Mouse (Mus musculus): ENCODE results near the gene Glb1l3.

DNA sequence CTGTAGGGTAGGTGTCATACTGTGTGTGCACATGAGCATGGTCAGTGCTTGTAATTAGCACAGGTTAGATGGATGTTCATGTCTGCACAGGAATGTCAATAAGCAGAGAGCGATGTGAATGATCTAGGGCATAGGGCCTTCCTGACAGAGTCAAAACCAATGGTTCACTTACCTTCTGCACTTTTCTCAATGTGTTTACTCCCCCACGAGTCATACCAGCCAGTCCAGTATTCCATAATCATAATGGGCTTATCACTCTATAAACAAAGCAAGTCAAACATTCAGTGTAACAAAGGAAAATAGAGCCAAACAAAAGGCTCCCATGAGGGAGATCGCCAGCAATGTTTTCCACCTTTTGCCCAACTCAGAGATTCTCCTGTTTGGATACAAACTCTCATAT is 29.6 kb downstream of the Glb1l3 start:
- TF ChIP-seq EP300 (IDR thresholded peaks at IDR 0.05; ENCODE audit: low read depth) (no peak), CTCF (IDR thresholded peaks at IDR 0.05; ENCODE audit: low read depth) (no peak)

Measured in liver, postnatal 0 days (tissue).